Mouse (Mus musculus): Measurements from ENCODE around the gene Wscd1. TPM values are rescaled to one million over a fixed set of nuclear protein-coding genes. Genes with fewer than 3 reads are reported as not detected.

Gene Wscd1
- 1.7 TPM for polyA plus RNA-seq (2014; fragmentation: Illumina TruSeq; extraction: RNeasy Lipid Tissue Mini Kit (QIAGEN cat#74804); ENCODE audit: low read depth, low replicate concordance)

DNA sequence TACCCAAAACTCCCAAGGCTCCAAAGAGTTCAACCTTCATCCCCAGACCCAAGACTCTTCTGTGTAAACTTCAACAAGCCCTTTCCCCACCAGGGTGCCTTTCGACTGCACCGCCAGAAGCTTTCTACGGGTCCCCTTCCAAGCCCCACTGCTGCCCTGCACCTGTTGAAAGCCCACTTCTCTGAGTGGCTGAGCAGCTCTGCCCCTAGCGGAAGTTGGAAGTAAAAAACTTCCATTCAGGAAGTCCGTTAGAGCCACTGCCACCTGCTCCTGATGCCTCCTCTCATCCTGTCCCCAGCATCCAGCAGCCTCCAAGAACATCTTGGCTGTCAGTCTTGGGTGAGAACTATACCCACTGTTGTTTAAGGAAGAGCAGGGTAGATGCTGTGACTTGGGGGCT is at the start of gene Wscd1:
Gene Wscd1 (plus strand): TSS at position 250 of the 400 bp plus-strand sequence.

